Mouse (Mus musculus) urinary bladder, postnatal 10 days (tissue): Measurements from ENCODE around the gene Atg16l2.

Source experiments
- DNase-seq: peaks from one replicate; pipeline ENCODE4 v3.0.0; 2022; ENCODE audit warnings: low spot score

Atg16l2 gene

DNA sequence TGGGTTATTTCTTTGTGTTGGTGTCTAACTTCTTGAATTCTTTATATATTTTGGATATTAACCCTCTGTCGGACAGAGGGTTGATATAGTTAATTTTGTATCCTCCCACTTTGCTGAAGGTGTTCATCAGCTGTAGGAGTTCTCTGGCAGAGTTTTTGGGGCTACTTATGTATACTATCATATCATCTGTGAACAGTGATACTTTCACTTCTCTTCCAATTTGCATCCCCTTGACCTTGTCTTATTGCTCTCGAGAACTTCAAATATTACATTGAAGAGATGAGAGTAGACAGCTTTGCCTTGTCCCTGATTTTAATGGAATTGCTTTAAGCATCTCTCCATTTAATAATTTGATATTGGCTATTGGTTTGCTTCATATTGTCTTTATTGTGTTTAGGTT lies 78.5 kb downstream of the Atg16l2 start:
- DNase-seq, result no peak

- no peak for DNase-seq
Measured at GRCm38 (mm10) chr7:101216724-101217123, 85.3 kb downstream of the Atg16l2 start.

GRCm38 (mm10) chr7:101213515-101214263 lies 88.4 kb downstream of the Atg16l2 start:
- DNase-seq, result no peak
